Mouse (Mus musculus) lung, postnatal 0 days (tissue): ENCODE measurements around the gene Cuedc1. TPM values are rescaled to one million over a fixed set of nuclear protein-coding genes. Genes with fewer than 3 reads are reported as not detected.

Source experiments
- ATAC-seq: fragments of 200-750 bp; cut with Nextera tagmentation; 2 replicates; pipeline ENCODE4 v1.8.0; 2017; ENCODE audit warnings: moderate library complexity
- DNase-seq: peaks from one replicate; pipeline ENCODE4 v3.0.0-alpha.2; 2016; ENCODE audit warnings: low spot score
- H3K27ac ChIP-seq: fragments of 300-500 bp; sonication (generic); 2 replicates; pipeline ENCODE4 v1.5.1; 2014; ENCODE audit warnings: antibody characterized with exemption, mild to moderate bottlenecking, low read length, mixed read lengths
- H3K27me3 ChIP-seq: fragments of 300-500 bp; sonication (generic); replicated peaks from 2 replicates; pipeline ENCODE4 v1.6.1; 2014; ENCODE audit warnings: low read length, mixed read lengths; ENCODE audit not compliant: insufficient read depth
- H3K36me3 ChIP-seq: fragments of 300-500 bp; sonication (generic); 2 replicates; pipeline ENCODE4 v1.6.1; 2014; ENCODE audit warnings: low read length, mixed read lengths; ENCODE audit not compliant: insufficient read depth
- H3K4me1 ChIP-seq: fragments of 300-500 bp; sonication (generic); 2 replicates; pipeline ENCODE4 v1.6.1; 2014; ENCODE audit warnings: antibody characterized with exemption, low read depth, low read length, mixed read lengths; ENCODE audit not compliant: insufficient read depth
- H3K4me2 ChIP-seq: fragments of 300-500 bp; sonication (generic); replicated peaks from 2 replicates; pipeline ENCODE4 v1.6.1; 2014; ENCODE audit warnings: low read depth, mild to moderate bottlenecking, low read length, moderate library complexity, mixed read lengths
- H3K4me3 ChIP-seq: fragments of 300-500 bp; sonication (generic); 2 replicates; pipeline ENCODE4 v1.5.1; 2014; ENCODE audit warnings: low read depth, low read length
- H3K9ac ChIP-seq: fragments of 300-500 bp; sonication (generic); replicated peaks from 2 replicates; pipeline ENCODE4 v1.6.1; 2014; ENCODE audit warnings: low read depth, mild to moderate bottlenecking
- H3K9me3 ChIP-seq: fragments of 300-500 bp; sonication (generic); 2 replicates; pipeline ENCODE4 v1.6.1; 2016; ENCODE audit warnings: low read length, mixed read lengths
- CTCF ChIP-seq: IDR thresholded peaks from 2 replicates; pipeline ENCODE4 v1.5.1; 2016; ENCODE audit warnings: antibody characterized with exemption, mild to moderate bottlenecking
- EP300 ChIP-seq: IDR thresholded peaks from 2 replicates; pipeline ENCODE4 v1.6.1; 2016; ENCODE audit warnings: antibody characterized with exemption, mild to moderate bottlenecking, control low read depth
- WGBS: fragments of 180-500 bp; shearing (Covaris S2); extraction: QIAGEN DNeasy Blood & Tissue Kit; methylation state at CpG from one replicate; pipeline ENCODE4 v1.1.7; 2014; 5-methylcytosine and 5-hydroxymethylcytosine counted together
- polyA plus RNA-seq: library from polyadenylated mRNA; unstranded; fragments of >200 nt; fragmentation: Nextera tagmentation; extraction: Ambion mirVana; gene quantifications from 2 replicates; pipeline ENCODE4 v1.2.1, GENCODE M21; 2015

Cuedc1 gene
- polyA plus RNA-seq, 1 experiment from 2014 or later: 14.6 TPM

- WGBS: 79% methylated on average over 2 of the region's 2 CpGs
- Histone ChIP-seq H3K4me3 (no peak overlapping the region), H3K27me3 (no peaks in the 10 kb centered on the region), H3K4me1 (no peaks in the 10 kb centered on the region), H3K9ac (no peak overlapping the region), H3K4me2 (no peak overlapping the region), H3K27ac (no peak overlapping the region), H3K36me3 (no peaks in the 10 kb centered on the region; the same call in 1 of the 2 replicates), H3K9me3 (no peaks in the 10 kb centered on the region)
- no peak for TF ChIP-seq CTCF
- no peak for TF ChIP-seq EP300
- ATAC-seq: no peak
- no peak for DNase-seq
Measured at GRCm38 (mm10) chr11:88055777-88056176, 42.1 kb upstream of the Cuedc1 start.

DNA sequence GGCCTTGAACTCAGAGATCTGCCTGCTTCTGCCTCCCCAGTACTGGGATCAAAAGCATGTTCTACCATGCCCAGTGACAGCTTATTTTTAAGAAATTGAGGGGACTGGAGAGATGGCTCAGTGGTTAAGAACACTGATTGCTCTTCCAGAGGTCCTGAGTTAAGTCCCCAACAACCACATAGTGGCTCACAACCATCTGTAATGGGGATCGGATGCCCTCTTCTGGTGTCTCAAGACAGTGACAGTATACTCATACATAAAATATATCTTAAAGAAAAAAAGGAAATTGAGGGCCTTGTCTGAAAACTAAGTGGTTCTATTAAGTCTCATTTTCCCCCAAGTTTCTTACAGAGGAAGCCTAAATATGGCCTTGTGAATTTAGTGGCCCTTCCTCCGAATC lies 40.1 kb upstream of the Cuedc1 start:
- WGBS: 77% methylated on average over 2 of the region's 2 CpGs

DNA sequence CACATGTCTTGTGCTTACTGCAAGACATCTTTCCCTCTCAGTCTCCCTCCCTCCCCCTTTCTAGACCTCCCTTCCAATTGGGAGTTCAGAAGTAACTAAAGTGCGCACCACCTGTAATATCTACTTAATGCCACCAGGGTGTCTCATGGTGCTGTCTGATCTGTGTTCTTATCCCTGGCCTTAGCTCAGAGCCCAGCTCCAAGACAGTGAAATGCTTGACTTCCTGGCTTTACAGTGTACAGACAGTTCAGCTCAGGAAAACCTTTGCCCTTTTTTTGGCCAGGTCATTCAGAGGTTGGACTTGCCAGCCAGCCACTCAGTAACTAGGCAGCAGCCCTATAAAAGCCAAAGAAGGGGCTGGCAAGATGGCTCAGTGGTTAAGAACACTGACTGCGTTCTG lies 38.7 kb upstream of the Cuedc1 start:
- ATAC-seq (peak; percentile 90), DNase-seq (peak; percentile 89)
- 47% methylated on average over 2 of the region's 2 CpGs for WGBS
- Histone ChIP-seq H3K36me3 (no peaks in the 10 kb centered on the region; the same call in 1 of the 2 replicates), H3K4me2 (no peak overlapping the region), H3K4me1 (no peaks in the 10 kb centered on the region), H3K4me3 (no peak overlapping the region), H3K27ac (no peak overlapping the region), H3K9ac (no peak overlapping the region), H3K9me3 (no peaks in the 10 kb centered on the region), H3K27me3 (no peaks in the 10 kb centered on the region)
- TF ChIP-seq CTCF (peak; percentile 98), EP300 (no peak)

More for the DNA sequence above, 40.1 kb upstream of the Cuedc1 start:
- Histone ChIP-seq H3K9ac (no peak overlapping the region), H3K4me2 (no peak overlapping the region), H3K27me3 (no peaks in the 10 kb centered on the region), H3K4me3 (no peak overlapping the region), H3K36me3 (no peaks in the 10 kb centered on the region; the same call in 1 of the 2 replicates), H3K4me1 (no peaks in the 10 kb centered on the region), H3K27ac (no peak overlapping the region), H3K9me3 (no peaks in the 10 kb centered on the region)
- ATAC-seq: no peak
- no peak for DNase-seq
- TF ChIP-seq EP300 (no peak), CTCF (no peak)

DNA sequence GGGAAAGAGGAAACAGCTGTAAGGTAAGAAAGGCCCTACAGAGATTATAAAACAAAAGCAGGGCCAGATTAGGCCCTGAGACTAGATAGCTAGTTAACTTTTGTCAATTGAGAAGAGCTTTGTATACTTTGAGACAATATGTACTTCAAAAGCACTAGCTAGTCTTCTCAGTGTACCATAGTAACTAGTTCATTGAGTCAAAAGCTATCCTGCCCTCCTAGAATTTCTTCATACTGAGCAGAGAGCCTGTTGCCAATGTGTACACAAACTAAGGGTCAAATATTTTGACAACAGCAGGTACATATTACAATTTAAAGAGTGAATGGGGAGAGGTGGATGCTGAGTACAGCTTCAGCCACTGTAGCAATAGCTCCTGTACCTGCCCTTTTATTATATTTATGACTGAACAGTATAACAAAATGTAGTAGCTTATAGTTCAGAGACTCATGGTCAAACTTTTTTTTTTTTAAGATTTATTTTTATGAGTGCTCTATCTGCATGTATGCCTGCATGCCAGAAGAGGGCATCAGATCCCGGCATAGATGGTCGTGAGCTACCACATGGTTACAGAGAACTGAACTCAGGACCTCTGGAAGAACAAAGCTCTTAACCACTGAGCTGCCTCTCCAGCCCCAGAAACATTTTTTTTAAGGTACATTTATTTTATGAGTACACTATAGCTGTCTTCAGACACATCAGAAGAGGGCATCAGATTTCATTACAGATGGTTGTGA lies 35.8 kb upstream of the Cuedc1 start:
- no peak overlapping the region for H3K9ac ChIP-seq
- H3K9me3 ChIP-seq: no peaks in the 10 kb centered on the region
- no peak overlapping the region for H3K4me3 ChIP-seq
- TF ChIP-seq CTCF: peak; percentile 49
- no peak for TF ChIP-seq EP300
- WGBS: 68% methylated on average over 2 of the region's 2 CpGs
- no peak overlapping the region for H3K27ac ChIP-seq
- H3K27me3 ChIP-seq: no peaks in the 10 kb centered on the region
- ATAC-seq: no peak
- H3K36me3 ChIP-seq: no peaks in the 10 kb centered on the region
- no peak overlapping the region for H3K4me2 ChIP-seq
- DNase-seq: peak; percentile 41
- H3K4me1 ChIP-seq: no peaks in the 10 kb centered on the region

GRCm38 (mm10) chr11:88065732-88066131 lies 32.1 kb upstream of the Cuedc1 start:
- Histone ChIP-seq H3K27ac (no peak overlapping the region), H3K36me3 (no peaks in the 10 kb centered on the region), H3K4me1 (peaks cover 4% of the 10 kb centered on the region; the same call in 1 of the 2 replicates), H3K4me2 (no peak overlapping the region), H3K27me3 (no peaks in the 10 kb centered on the region), H3K9me3 (no peaks in the 10 kb centered on the region), H3K9ac (no peak overlapping the region), H3K4me3 (no peak overlapping the region)
- no peak for ATAC-seq
- DNase-seq: no peak
- TF ChIP-seq CTCF (no peak), EP300 (no peak)

DNA sequence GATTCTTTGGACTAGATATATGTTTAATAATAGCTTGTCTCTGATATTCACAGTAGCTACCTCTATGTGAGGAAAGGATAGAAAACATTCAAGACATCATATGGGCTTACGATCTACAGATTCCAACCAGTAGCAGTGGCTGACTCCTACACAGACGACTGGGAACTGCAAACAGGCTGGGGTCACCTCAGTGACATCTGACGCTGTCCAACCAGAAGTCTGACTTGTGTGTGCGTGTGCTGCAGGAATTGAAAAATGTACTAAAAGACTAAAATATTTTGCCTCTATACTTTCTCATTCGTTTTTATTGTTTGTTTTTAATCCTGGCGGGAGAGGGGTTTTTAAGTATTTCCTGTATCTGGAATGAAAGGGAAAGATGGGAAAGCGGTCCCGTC lies 30.7 kb upstream of the Cuedc1 start:
- no peaks in the 10 kb centered on the region for H3K27me3 ChIP-seq
- 1% methylated on average over 8 of the region's 8 CpGs for WGBS
- peaks cover 11% of the 10 kb centered on the region; the same call in 1 of the 2 replicates for H3K4me1 ChIP-seq
- H3K4me2 ChIP-seq: peak overlapping the region; percentile 91
- peak overlapping the region; percentile 93; the same call in 1 of the 2 replicates for H3K9ac ChIP-seq
- peak overlapping the region; percentile 97 for H3K27ac ChIP-seq
- no peak for TF ChIP-seq EP300
- TF ChIP-seq CTCF: no peak
- H3K9me3 ChIP-seq: no peaks in the 10 kb centered on the region
- DNase-seq: peak; percentile 64
- H3K36me3 ChIP-seq: no peaks in the 10 kb centered on the region
- no peak for ATAC-seq
- peak overlapping the region; percentile 93 for H3K4me3 ChIP-seq
